Comparison of ENCODE assay signal across 16 mouse cellular contexts in genomic region chr7:134719406-134719805, GRCm38 (mm10).
"Had no signal": no experiment of that assay in that cellular context is flagged by ENCODE, and none has a peak within 500 bp of the region (broad histone marks: within the 10 kb centered on the region; RNA-seq: fewer than 3 reads in every experiment).

No protein-coding gene starts in this region.

- H3K27ac ChIP-seq: neural tube, embryonic 13.5 days; neural tube, embryonic 15.5 days; stomach, embryonic 15.5 days; stomach, postnatal 0 days had no signal

- H3K4me2 ChIP-seq: neural tube, embryonic 13.5 days; neural tube, embryonic 15.5 days; stomach, embryonic 15.5 days had no signal

- H3K27me3 ChIP-seq: neural tube, embryonic 13.5 days; neural tube, embryonic 15.5 days; stomach, embryonic 15.5 days had no signal

- H3K36me3 ChIP-seq: neural tube, embryonic 13.5 days; neural tube, embryonic 15.5 days; stomach, embryonic 15.5 days had no signal

- H3K9ac ChIP-seq: neural tube, embryonic 13.5 days; neural tube, embryonic 15.5 days; stomach, embryonic 15.5 days had no signal

- H3K9me3 ChIP-seq: neural tube, embryonic 13.5 days; neural tube, embryonic 15.5 days; stomach, embryonic 15.5 days had no signal

- DNase-seq: retina, postnatal 1 day; right cerebral cortex, adult 18-20 months; right cerebral cortex, postnatal 14 days; right cerebral cortex, postnatal 25 days; right cerebral cortex, postnatal 4 days; spleen, adult 18-20 months; thymus, adult 18-20 months; thymus, adult 2 months; thymus, postnatal 14 days; thymus, postnatal 25 days; thymus, postnatal 36 days; thymus, postnatal 4 days had no signal

- H3K4me1 ChIP-seq: stomach, embryonic 15.5 days had no signal

- H3K4me3 ChIP-seq: neural tube, embryonic 13.5 days; neural tube, embryonic 15.5 days; stomach, embryonic 15.5 days had no signal
